Mouse (Mus musculus): ENCODE results near the gene Rab17.

GRCm38 (mm10) chr1:90956245-90957096, 13.0 kb downstream of the Rab17 start:
- 0 out of 2 replicates have a peak, but pooled peaks have one; percentile 17 for TF ChIP-seq CTCF (IDR thresholded peaks at IDR 0.05; ENCODE audit: insufficient read depth, low read depth, low read length)
- no peak for TF ChIP-seq POLR2A (IDR thresholded peaks at IDR 0.05; ENCODE audit: insufficient read depth, low read depth, low read length)
